Mouse (Mus musculus) E14TG2a.4 (cell line): ENCODE results near the gene Slmap.

ENCODE experiments used
- CTCF ChIP-seq: conservative IDR thresholded peaks from 2 replicates; pipeline ENCODE4 v1.5.1; 2014; ENCODE audit warnings: low read length
- NANOG ChIP-seq: IDR thresholded peaks from 2 replicates; pipeline ENCODE4 v1.6.1; 2014; ENCODE audit warnings: borderline replicate concordance, low read length, mixed read lengths
- POU5F1 ChIP-seq: IDR thresholded peaks from 2 replicates; pipeline ENCODE4 v1.6.1; 2014; ENCODE audit warnings: low read length, borderline replicate concordance

- TF ChIP-seq CTCF, result no peak
- no peak for TF ChIP-seq NANOG
- TF ChIP-seq POU5F1, result no peak
Observed at GRCm38 (mm10) chr14:26579346-26580343, 44.9 kb upstream of the Slmap start.
